Mouse (Mus musculus) liver, adult 2 months (tissue): Measurements from ENCODE around the gene Pde9a.

ENCODE experiments used
- CTCF ChIP-seq: fragments of 200-500 bp; IDR thresholded peaks from 2 replicates; pipeline ENCODE4 v1.5.1; 2011; ENCODE audit warnings: low read depth, low read length, control low read depth
- POLR2A ChIP-seq: fragments of 200-500 bp; IDR thresholded peaks from 2 replicates; pipeline ENCODE4 v1.6.1; 2011; ENCODE audit warnings: low read length, control low read depth; ENCODE audit not compliant: insufficient read depth; ENCODE audit errors: extremely low read depth

GRCm38 (mm10) chr17:31342191-31342590 is 43.8 kb upstream of the Pde9a start:
- TF ChIP-seq POLR2A, result no peak
- TF ChIP-seq CTCF, result no peak
